Mouse (Mus musculus) megakaryocyte, embryonic 14.5 days (primary cell): Measurements from ENCODE around the gene Eomes.

Experiments used
- FLI1 ChIP-seq: IDR thresholded peaks from 2 replicates; pipeline ENCODE4 v1.6.1; 2012; ENCODE audit warnings: low read length, inconsistent platforms, mixed read lengths
- GATA1 ChIP-seq: IDR thresholded peaks from 3 replicates; pipeline ENCODE4 v1.6.1; 2012; ENCODE audit warnings: mixed read lengths, low read length, inconsistent platforms, borderline replicate concordance

- no peak for TF ChIP-seq GATA1
- TF ChIP-seq FLI1: no peak
Observed at GRCm38 (mm10) chr9:118515476-118515875, 37.5 kb downstream of the Eomes start.
